Mouse (Mus musculus) myocyte (in vitro differentiated cells): Measurements from ENCODE around the gene Wbp4.

Source experiments
- CEBPB ChIP-seq: IDR thresholded peaks from 2 replicates; pipeline ENCODE4 v1.6.1; 2011; ENCODE audit warnings: mild to moderate bottlenecking, moderate library complexity; ENCODE audit not compliant: poor library complexity, insufficient read depth, severe bottlenecking
- E2F4 ChIP-seq: IDR thresholded peaks from one replicate; pipeline ENCODE4 v1.6.1; 2011; ENCODE audit warnings: mild to moderate bottlenecking, control low read depth, moderate library complexity; ENCODE audit not compliant: insufficient read depth
- MAX ChIP-seq: IDR thresholded peaks from one replicate; pipeline ENCODE4 v1.6.1; 2011; ENCODE audit warnings: low read depth, mild to moderate bottlenecking, control low read depth
- MYOD1 ChIP-seq, 3 experiments: IDR thresholded peaks; one replicate each; pipeline ENCODE4 v1.6.1; 2011; ENCODE audit warnings: control low read depth in 2 of 3, low read depth in 2 of 3, mild to moderate bottlenecking in 2 of 3, moderate library complexity in 1 of 3; ENCODE audit not compliant: insufficient read length in 2 of 3, control insufficient read depth in 1 of 3
- MYOG ChIP-seq, 3 experiments: IDR thresholded peaks; one replicate each; pipeline ENCODE4 v1.6.1; 2011; ENCODE audit warnings: control low read depth in 2 of 3, low read depth in 2 of 3, mild to moderate bottlenecking in 2 of 3; ENCODE audit not compliant: insufficient read length in 2 of 3, control insufficient read depth in 1 of 3, insufficient read depth in 1 of 3
- POLR2A ChIP-seq: IDR thresholded peaks from one replicate; pipeline ENCODE4 v1.6.1; 2011; ENCODE audit warnings: low read depth, mild to moderate bottlenecking, control low read depth, moderate library complexity; ENCODE audit not compliant: insufficient read length
- POLR2AphosphoS2 ChIP-seq: IDR thresholded peaks from one replicate; pipeline ENCODE4 v1.6.1; 2011; ENCODE audit warnings: low read depth, control low read depth; ENCODE audit not compliant: insufficient read length
- REST ChIP-seq: IDR thresholded peaks from one replicate; pipeline ENCODE4 v1.6.1; 2011; ENCODE audit warnings: mild to moderate bottlenecking, control low read depth, moderate library complexity; ENCODE audit not compliant: insufficient read depth, insufficient read length
- SRF ChIP-seq: IDR thresholded peaks from one replicate; pipeline ENCODE4 v1.6.1; 2011; ENCODE audit warnings: low read depth; ENCODE audit not compliant: control insufficient read depth, insufficient read length
- TCF12 ChIP-seq: IDR thresholded peaks from one replicate; pipeline ENCODE4 v1.6.1; 2011; ENCODE audit warnings: mild to moderate bottlenecking, control low read depth; ENCODE audit not compliant: poor library complexity, insufficient read depth, severe bottlenecking
- TCF3 ChIP-seq: IDR thresholded peaks from one replicate; pipeline ENCODE4 v1.6.1; 2011; ENCODE audit warnings: low read depth, control low read depth; ENCODE audit not compliant: insufficient read length
- USF1 ChIP-seq: IDR thresholded peaks from one replicate; pipeline ENCODE4 v1.6.1; 2011; ENCODE audit warnings: low read depth, mild to moderate bottlenecking, control low read depth, moderate library complexity

GRCm38 (mm10) chr14:79516751-79517150 is 35.4 kb upstream of the Wbp4 start:
- TF ChIP-seq POLR2A, result no peak
- TF ChIP-seq MYOD1 (IDR thresholded peaks at IDR 0.05; ENCODE audit: control insufficient read depth in 1 of 3, insufficient read length in 2 of 3, low read depth in 2 of 3), result no peak
- TF ChIP-seq POLR2AphosphoS2, result no peak
- no peak for TF ChIP-seq CEBPB
- TF ChIP-seq E2F4, result no peak
- TF ChIP-seq TCF12, result no peak
- no peak for TF ChIP-seq USF1
- TF ChIP-seq MAX, result no peak
- no peak for TF ChIP-seq REST
- TF ChIP-seq MYOG (IDR thresholded peaks at IDR 0.05; ENCODE audit: control insufficient read depth in 1 of 3, insufficient read depth in 1 of 3, insufficient read length in 2 of 3, low read depth in 2 of 3), result no peak
- no peak for TF ChIP-seq SRF
- TF ChIP-seq TCF3, result no peak
